Mouse (Mus musculus) CH12.LX (cell line): ENCODE measurements around the gene Timeless. TPM values are rescaled to one million over a fixed set of nuclear protein-coding genes. Genes with fewer than 3 reads are reported as not detected.

Source experiments
- DNase-seq: peaks from one replicate; pipeline ENCODE4 v3.0.0-alpha.2; 2013; ENCODE audit errors: extremely low read depth
- H3K27ac ChIP-seq: 2 replicates; pipeline ENCODE4 v1.5.1; 2012; ENCODE audit warnings: low read depth, mild to moderate bottlenecking, control low read depth, moderate library complexity; ENCODE audit not compliant: insufficient read depth
- H3K27me3 ChIP-seq: replicated peaks from 2 replicates; pipeline ENCODE3; 2012; ENCODE audit warnings: inconsistent platforms
- H3K36me3 ChIP-seq, 2 experiments: replicated peaks in 1 of 2; 2 replicates each; pipeline versions ENCODE3 to v1.6.1; 2012; ENCODE audit warnings: inconsistent platforms in 1 of 2, low read length in 1 of 2, mild to moderate bottlenecking in 1 of 2, mixed read lengths in 1 of 2, moderate library complexity in 1 of 2; ENCODE audit not compliant: control insufficient read depth in 1 of 2, insufficient read depth in 1 of 2
- H3K4me1 ChIP-seq, 2 experiments: 2 replicates each; pipeline ENCODE4 v1.6.1; 2012; ENCODE audit warnings: inconsistent platforms in 1 of 2, moderate library complexity in 1 of 2; ENCODE audit not compliant: insufficient read depth in 2 of 2, control insufficient read depth in 1 of 2
- H3K4me2 ChIP-seq: 2 replicates; pipeline ENCODE4 v1.6.1; 2012; ENCODE audit warnings: low read depth, mild to moderate bottlenecking, control low read depth; ENCODE audit not compliant: poor library complexity, insufficient read depth, severe bottlenecking
- H3K4me3 ChIP-seq, 3 experiments: fragments of 150-350 bp in 1 of 3; sonication (generic) in 1 of 3; replicated peaks in 1 of 3; 2 replicates each; pipeline versions ENCODE3 to v1.5.1; 2011 to 2012; ENCODE audit warnings: low read depth in 2 of 3, low read length in 2 of 3, mild to moderate bottlenecking in 2 of 3, moderate library complexity in 2 of 3, control low read depth in 1 of 3, improper control_type of control experiment in 1 of 3, inconsistent platforms in 1 of 3, mixed read lengths in 1 of 3; ENCODE audit not compliant: poor library complexity in 1 of 3
- H3K79me2 ChIP-seq: replicated peaks from 2 replicates; pipeline ENCODE4 v1.6.1; 2012; ENCODE audit warnings: mild to moderate bottlenecking, moderate library complexity; ENCODE audit not compliant: control insufficient read depth, poor library complexity, insufficient read depth, severe bottlenecking; ENCODE audit errors: extremely low read depth
- H3K9ac ChIP-seq: 2 replicates; pipeline ENCODE4 v1.6.1; 2012; ENCODE audit warnings: low read depth, mild to moderate bottlenecking, control low read depth, moderate library complexity; ENCODE audit not compliant: insufficient read depth
- H3K9me3 ChIP-seq: replicated peaks from 2 replicates; pipeline ENCODE3; 2012; ENCODE audit warnings: low read length, inconsistent platforms, mixed read lengths
- BHLHE40 ChIP-seq: IDR thresholded peaks from 2 replicates; pipeline ENCODE4 v1.6.1; 2011; ENCODE audit warnings: mild to moderate bottlenecking, low read depth, low read length, improper control_type of control experiment
- CHD1 ChIP-seq: IDR thresholded peaks from 2 replicates; pipeline ENCODE4 v1.6.1; 2012; ENCODE audit warnings: low read depth, low read length, improper control_type of control experiment, inconsistent platforms
- CHD2 ChIP-seq: IDR thresholded peaks from 2 replicates; pipeline ENCODE4 v1.6.1; 2011; ENCODE audit warnings: low read length, improper control_type of control experiment
- CTCF ChIP-seq, 2 experiments: IDR thresholded peaks in 1 of 2; conservative IDR thresholded peaks in 1 of 2; 2 replicates each; pipeline ENCODE4 v1.5.1; 2011 to 2012; ENCODE audit warnings: low read depth in 2 of 2, low read length in 2 of 2, improper control_type of control experiment in 1 of 2, inconsistent platforms in 1 of 2, mild to moderate bottlenecking in 1 of 2, moderate library complexity in 1 of 2
- E2F4 ChIP-seq: IDR thresholded peaks from 2 replicates; pipeline ENCODE4 v1.6.1; 2011; ENCODE audit warnings: low read depth, low read length, improper control_type of control experiment; ENCODE audit not compliant: insufficient replicate concordance
- ELF1 ChIP-seq: IDR thresholded peaks from 2 replicates; pipeline ENCODE4 v1.6.1; 2014; ENCODE audit warnings: low read depth, mild to moderate bottlenecking, inconsistent platforms, low read length, improper control_type of control experiment
- ETS1 ChIP-seq: conservative IDR thresholded peaks from 2 replicates; pipeline ENCODE4 v1.6.1; 2012; ENCODE audit warnings: low read depth, mild to moderate bottlenecking, inconsistent platforms, low read length, improper control_type of control experiment, moderate library complexity
- GABPA ChIP-seq: IDR thresholded peaks from 2 replicates; pipeline ENCODE4 v1.6.1; 2012; ENCODE audit warnings: low read depth, low read length, improper control_type of control experiment, inconsistent platforms; ENCODE audit not compliant: insufficient replicate concordance
- HCFC1 ChIP-seq: IDR thresholded peaks from 2 replicates; pipeline ENCODE4 v1.6.1; 2012; ENCODE audit warnings: low read depth, mild to moderate bottlenecking, inconsistent platforms, low read length, improper control_type of control experiment
- IRF4 ChIP-seq: IDR thresholded peaks from 2 replicates; pipeline ENCODE4 v1.6.1; 2014; ENCODE audit warnings: low read depth, mild to moderate bottlenecking, inconsistent platforms, low read length, improper control_type of control experiment
- JUN ChIP-seq: IDR thresholded peaks from 2 replicates; pipeline ENCODE4 v1.6.1; 2011; ENCODE audit warnings: low read depth, mild to moderate bottlenecking, low read length, improper control_type of control experiment, moderate library complexity; ENCODE audit not compliant: insufficient read depth
- JUND ChIP-seq: conservative IDR thresholded peaks from 2 replicates; pipeline ENCODE4 v1.6.1; 2011; ENCODE audit warnings: low read depth, low read length, improper control_type of control experiment
- KAT2A ChIP-seq: IDR thresholded peaks from 2 replicates; pipeline ENCODE4 v1.6.1; 2012; ENCODE audit warnings: low read length, improper control_type of control experiment, inconsistent platforms; ENCODE audit not compliant: insufficient replicate concordance
- MAFK ChIP-seq: IDR thresholded peaks from 2 replicates; pipeline ENCODE4 v1.6.1; 2011; ENCODE audit warnings: low read length, improper control_type of control experiment; ENCODE audit not compliant: insufficient replicate concordance
- MAZ ChIP-seq: IDR thresholded peaks from 2 replicates; pipeline ENCODE4 v1.6.1; 2012; ENCODE audit warnings: low read depth, mild to moderate bottlenecking, inconsistent platforms, low read length, improper control_type of control experiment, moderate library complexity
- MEF2A ChIP-seq: IDR thresholded peaks from 2 replicates; pipeline ENCODE4 v1.6.1; 2014; ENCODE audit warnings: low read depth, mild to moderate bottlenecking, inconsistent platforms, low read length, improper control_type of control experiment, borderline replicate concordance
- MXI1 ChIP-seq: IDR thresholded peaks from 2 replicates; pipeline ENCODE4 v1.6.1; 2011; ENCODE audit warnings: mild to moderate bottlenecking, low read depth, low read length, improper control_type of control experiment
- NELFE ChIP-seq: IDR thresholded peaks from 2 replicates; pipeline ENCODE4 v1.6.1; 2011; ENCODE audit warnings: low read depth, low read length, improper control_type of control experiment
- NRF1 ChIP-seq: IDR thresholded peaks from 2 replicates; pipeline ENCODE4 v1.6.1; 2014; ENCODE audit warnings: low read depth, mild to moderate bottlenecking, inconsistent platforms, low read length, improper control_type of control experiment, moderate library complexity
- PAX5 ChIP-seq: IDR thresholded peaks from 2 replicates; pipeline ENCODE4 v1.6.1; 2012; ENCODE audit warnings: low read length, inconsistent platforms, mixed read lengths
- RCOR1 ChIP-seq: conservative IDR thresholded peaks from 2 replicates; pipeline ENCODE4 v1.6.1; 2012; ENCODE audit warnings: low read depth, mild to moderate bottlenecking, inconsistent platforms, low read length, improper control_type of control experiment
- SIN3A ChIP-seq: IDR thresholded peaks from 2 replicates; pipeline ENCODE4 v1.6.1; 2012; ENCODE audit warnings: low read length, improper control_type of control experiment, inconsistent platforms
- SMC3 ChIP-seq: IDR thresholded peaks from 2 replicates; pipeline ENCODE4 v1.6.1; 2011; ENCODE audit warnings: low read depth, low read length, improper control_type of control experiment
- TBP ChIP-seq: conservative IDR thresholded peaks from 2 replicates; pipeline ENCODE4 v1.6.1; 2011; ENCODE audit warnings: low read depth, low read length, improper control_type of control experiment
- UBTF ChIP-seq: IDR thresholded peaks from 2 replicates; pipeline ENCODE4 v1.6.1; 2012; ENCODE audit warnings: low read depth, mild to moderate bottlenecking, inconsistent platforms, low read length, improper control_type of control experiment, moderate library complexity
- USF2 ChIP-seq: conservative IDR thresholded peaks from 2 replicates; pipeline ENCODE4 v1.6.1; 2011; ENCODE audit warnings: low read depth, low read length, improper control_type of control experiment
- ZKSCAN1 ChIP-seq: IDR thresholded peaks from 2 replicates; pipeline ENCODE4 v1.6.1; 2012; ENCODE audit warnings: low read depth, inconsistent platforms, low read length, improper control_type of control experiment, borderline replicate concordance
- dilution Hi-C: fragments of 300-500 bp; cut with MboI; formaldehyde crosslinking; loops from 2 replicates; pipeline ENCODE4 v1.14.3; 2020; ENCODE audit warnings: low sequenced_read_pairs; ENCODE audit not compliant: extremely low pct_unique_long_range_greater_than_20kb, extremely low pct_ligation_motif_present
- in situ Hi-C: fragments of 300-500 bp; cut with MboI; formaldehyde crosslinking; loops from 3 replicates; pipeline ENCODE4 v1.14.3; 2019; ENCODE audit warnings: low sequenced_read_pairs, low pct_ligation_motif_present, low pct_unique_long_range_greater_than_20kb, mixed read lengths
- polyA plus RNA-seq: library from polyadenylated mRNA; unstranded; fragments of >175 nt; gene quantifications from 2 replicates; pipeline ENCODE4 v1.2.1, GENCODE M21; 2012; ENCODE audit warnings: low read depth; ENCODE audit not compliant: insufficient read length
- total RNA-seq, 2 experiments: library from RNA; depleted of rRNA; stranded (reverse); fragments of 300-350 nt in 1 of 2; fragments of >200 nt in 1 of 2; gene quantifications; 2 replicates each; pipeline ENCODE4 v1.2.3; 2012 to 2014

Gene Timeless
- total and polyA plus RNA-seq, 3 experiments: 31.7 to 65.9 (median 47.2) TPM

GRCm38 (mm10) chr10:128280943-128281342, 49.1 kb downstream of the Timeless start:
- Histone ChIP-seq H3K27me3 (no peaks in the 10 kb centered on the region), H3K4me2 (no peak overlapping the region), H3K79me2 (no peaks in the 10 kb centered on the region)
- TF ChIP-seq MAFK (no peak), NELFE (no peak), NRF1 (no peak), IRF4 (no peak), UBTF (no peak), ELF1 (no peak), CHD1 (no peak), MXI1 (no peak), CHD2 (no peak), MAZ (no peak), CTCF (conservative IDR thresholded peaks at IDR 0.05 in 1 of 2, IDR thresholded peaks at IDR 0.05 in 1 of 2; ENCODE audit: low read depth in 2 of 2, low read length in 2 of 2) (no peak), E2F4 (no peak), TBP (no peak), RCOR1 (no peak), JUND (no peak), KAT2A (no peak), ETS1 (no peak), BHLHE40 (no peak)
- TF ChIP-seq, all 38 proteins: peak for 0
- H3K9ac ChIP-seq: no peak overlapping the region
- no peak for DNase-seq
- H3K9me3 ChIP-seq: no peaks in the 10 kb centered on the region
- in situ Hi-C loops (no loop called here), dilution Hi-C loops (no loop called here)
- H3K4me3 ChIP-seq: no peak overlapping the region
- no peak overlapping the region for H3K27ac ChIP-seq
- peaks cover 67 to 94% of the 10 kb centered on the region in 2 experiments for H3K36me3 ChIP-seq
- peaks cover 0 to 14% of the 10 kb centered on the region in 2 experiments; a peak in 2 of 4 replicates for H3K4me1 ChIP-seq

- dilution Hi-C loops: no loop called here
- no peaks in the 10 kb centered on the region for H3K79me2 ChIP-seq
- TF ChIP-seq GABPA (no peak), SMC3 (no peak), SIN3A (no peak), NRF1 (no peak), JUND (no peak), MAFK (no peak), MEF2A (no peak), PAX5 (no peak), RCOR1 (no peak), HCFC1 (no peak), USF2 (no peak), ZKSCAN1 (no peak), JUN (no peak)
- TF ChIP-seq, all 38 proteins: peak for 0
Observed at GRCm38 (mm10) chr10:128281682-128282081, 49.8 kb downstream of the Timeless start.

More at GRCm38 (mm10) chr10:128281682-128282081, 49.8 kb downstream of the Timeless start:
- H3K27ac ChIP-seq: no peak overlapping the region
- peaks cover 70 to 95% of the 10 kb centered on the region in 2 experiments for H3K36me3 ChIP-seq
- no peak for DNase-seq
- H3K4me2 ChIP-seq: no peak overlapping the region
- H3K9me3 ChIP-seq: no peaks in the 10 kb centered on the region
- H3K9ac ChIP-seq: no peak overlapping the region
- H3K4me1 ChIP-seq: peaks cover 0 to 22% of the 10 kb centered on the region in 2 experiments; a peak in 2 of 4 replicates
- no peaks in the 10 kb centered on the region for H3K27me3 ChIP-seq
- in situ Hi-C loops: no loop called here
- H3K4me3 ChIP-seq: no peak overlapping the region
